Mouse (Mus musculus) R1 (cell line): ENCODE measurements around the gene Timp3.
A peak's percentile ranks its signal among the peaks of the same experiment; 100 is the strongest.

Source experiments
- DNase-seq: peaks from one replicate; pipeline ENCODE4 v3.0.0-alpha.2; 2018; ENCODE audit warnings: low read depth, low spot score

The Timp3 gene

DNA sequence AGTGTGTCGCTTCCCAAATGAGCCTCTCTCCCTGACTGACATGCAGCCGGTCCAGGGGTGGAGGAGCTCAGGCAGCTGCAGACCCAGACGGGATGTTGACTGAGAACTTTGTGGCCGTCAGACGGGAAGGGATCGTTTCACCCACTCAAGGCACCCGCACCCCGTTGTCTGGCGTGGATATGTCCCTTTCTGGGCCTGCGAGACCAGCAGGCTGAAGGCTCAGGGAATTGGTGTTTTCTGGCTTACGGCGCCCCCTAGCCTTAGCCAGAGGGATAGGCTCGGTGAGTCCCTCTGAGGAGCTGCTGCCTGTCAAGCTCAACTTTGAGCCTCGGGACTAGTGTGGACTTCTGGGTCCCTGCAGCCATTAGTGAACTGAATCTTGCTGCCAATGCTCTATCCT, 4.1 kb upstream of the Timp3 start:
- peak; percentile 70 for DNase-seq

- no peak for DNase-seq
Measured at GRCm38 (mm10) chr10:86297307-86297706, 2.9 kb upstream of the Timp3 start.

DNA sequence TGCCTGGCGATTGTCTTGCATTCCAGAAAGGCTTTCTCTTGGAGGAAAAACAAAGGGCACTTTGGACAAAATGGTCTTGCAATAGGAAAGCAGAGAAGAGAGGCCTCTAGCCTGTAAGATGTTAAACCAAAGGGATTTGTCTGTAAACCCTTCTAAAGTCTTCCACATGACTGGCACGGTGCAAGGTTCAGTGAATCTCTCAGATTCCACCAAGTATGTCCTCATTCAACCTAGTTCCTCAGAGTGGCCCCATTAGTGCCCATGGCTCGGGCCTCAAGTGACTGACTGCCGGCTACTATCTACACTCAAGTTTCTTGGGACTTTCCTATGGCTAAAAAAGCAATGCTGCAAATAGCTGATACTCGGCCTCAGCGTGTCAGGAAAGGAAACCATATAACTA, 1.8 kb upstream of the Timp3 start:
- no peak for DNase-seq

DNA sequence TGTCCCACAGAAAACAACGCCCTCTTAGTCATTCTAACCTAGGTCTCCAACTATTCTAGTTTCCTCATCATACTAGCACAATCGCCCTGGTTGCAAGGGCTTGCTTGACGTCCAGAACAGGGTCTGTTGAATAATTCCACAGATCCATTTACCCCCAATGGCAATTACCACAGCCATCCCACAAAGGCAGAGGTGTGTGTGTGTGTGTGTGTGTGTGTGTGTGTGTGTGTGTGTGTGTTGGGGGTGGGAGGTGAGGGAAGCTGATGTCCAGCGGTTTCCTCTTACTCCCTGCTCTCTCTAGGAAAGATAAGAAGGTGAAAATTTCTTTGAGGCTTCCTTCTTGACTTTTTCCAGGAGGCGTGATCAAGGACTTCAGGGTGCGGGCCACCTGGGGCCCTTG, 377 bp upstream of the Timp3 start:
- DNase-seq, result no peak

DNA sequence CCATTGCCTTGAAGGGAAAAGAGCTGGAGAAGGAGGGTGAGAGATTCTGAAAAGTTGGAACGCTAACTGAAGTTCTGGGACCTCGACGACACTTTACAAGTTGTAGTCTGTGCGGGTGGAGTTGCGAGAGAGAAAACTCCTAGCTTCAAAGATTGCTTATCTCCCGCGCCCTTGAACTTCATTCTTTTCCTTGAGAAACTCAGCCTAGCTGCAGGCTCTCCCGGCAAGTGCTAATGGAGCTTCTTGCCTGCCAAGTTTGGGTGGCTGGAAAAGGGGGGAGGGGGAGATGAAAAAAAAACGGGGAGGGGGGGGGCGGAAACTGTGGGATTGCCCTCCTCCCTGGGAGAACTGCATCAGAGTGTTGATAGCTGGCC, 932 bp downstream of the Timp3 start:
- DNase-seq, result peak; percentile 18

DNA sequence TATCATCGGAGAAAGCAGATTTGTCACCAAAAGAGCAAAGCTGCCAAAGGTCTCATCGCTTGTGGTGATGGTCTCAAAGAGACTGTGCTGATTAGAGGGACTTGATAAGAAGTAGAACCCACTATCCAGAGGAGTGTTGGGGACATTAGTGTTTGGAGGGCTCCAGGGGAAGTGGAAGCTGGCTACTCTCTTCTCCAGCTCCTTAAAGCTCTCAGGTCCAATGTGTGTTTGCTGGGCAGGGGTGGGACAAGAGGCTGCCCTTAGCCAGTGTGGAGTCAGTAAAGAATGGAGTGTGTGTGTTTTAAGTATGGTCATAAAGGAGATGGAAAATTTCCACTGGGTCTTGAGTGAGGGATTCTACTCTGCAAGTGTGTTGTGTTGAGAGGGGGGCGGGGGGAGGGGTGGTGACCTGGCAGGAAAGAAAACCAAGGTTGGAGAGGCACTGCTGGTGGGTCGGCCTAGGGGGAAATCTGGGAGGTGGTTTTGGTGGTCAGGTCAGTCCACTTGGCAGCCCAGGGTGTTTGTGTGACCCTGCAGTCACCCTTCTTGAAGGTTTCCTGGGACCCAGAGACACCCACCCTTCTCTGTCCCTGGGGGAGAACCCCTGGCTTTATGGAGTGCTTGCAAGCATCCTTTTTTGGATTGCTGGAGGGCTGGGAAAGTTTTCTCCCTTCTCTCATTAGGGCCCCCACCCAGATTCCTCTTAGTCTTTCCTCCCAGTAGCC, 1.6 kb downstream of the Timp3 start:
- DNase-seq, result no peak

- DNase-seq, result no peak
Measured at GRCm38 (mm10) chr10:86302318-86302648, 2.1 kb downstream of the Timp3 start.

- peak; percentile 61 for DNase-seq
Measured at GRCm38 (mm10) chr10:86302761-86303494, 2.8 kb downstream of the Timp3 start.

- no peak for DNase-seq
Measured at GRCm38 (mm10) chr10:86303495-86303876, 3.3 kb downstream of the Timp3 start.

- no peak for DNase-seq
Measured at GRCm38 (mm10) chr10:86304583-86304982, 4.4 kb downstream of the Timp3 start.

DNA sequence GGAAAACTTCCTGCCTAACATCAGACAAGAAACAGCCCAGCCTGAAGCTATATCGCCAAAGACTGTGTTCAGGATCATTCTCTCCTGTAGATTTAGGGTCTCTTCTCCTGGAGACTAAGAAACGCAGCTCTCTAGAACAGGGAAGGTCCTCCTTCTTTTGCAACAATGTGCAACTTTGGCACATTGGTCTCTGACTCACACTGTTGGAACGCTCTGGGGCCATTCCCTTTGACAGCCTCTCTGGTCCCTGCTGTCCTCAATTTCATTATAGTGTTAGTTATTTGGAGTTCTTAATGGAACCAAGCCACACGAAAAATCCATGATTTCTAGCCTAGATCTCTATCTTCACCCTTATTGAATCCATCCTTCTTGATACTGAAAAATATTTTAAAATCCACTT, 7.1 kb downstream of the Timp3 start:
- no peak for DNase-seq

- DNase-seq, result no peak
Measured at GRCm38 (mm10) chr10:86310527-86310926, 10.4 kb downstream of the Timp3 start.

DNA sequence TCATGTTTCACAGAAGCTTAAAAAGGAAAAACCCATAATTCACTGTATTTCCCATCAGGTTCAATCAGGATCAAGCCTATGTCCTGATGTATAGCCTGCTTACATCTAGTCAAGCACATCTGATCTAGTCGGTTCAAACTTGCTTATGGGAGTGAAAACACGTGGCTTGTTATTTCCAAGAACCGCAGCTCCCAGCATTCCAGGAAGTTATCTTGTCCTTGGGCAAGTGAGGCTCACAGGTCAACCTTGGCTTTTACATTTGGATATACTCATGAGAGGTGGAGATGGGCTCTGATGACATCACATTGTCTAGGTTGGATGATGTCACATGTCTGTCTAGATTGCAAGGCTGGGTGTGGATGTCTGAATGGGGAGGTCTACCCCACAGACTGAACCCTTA, 12.8 kb downstream of the Timp3 start:
- DNase-seq, result no peak

GRCm38 (mm10) chr10:86313448-86313847, 13.3 kb downstream of the Timp3 start:
- DNase-seq, result no peak

GRCm38 (mm10) chr10:86315513-86315912, 15.3 kb downstream of the Timp3 start:
- DNase-seq, result no peak

- DNase-seq, result no peak
Measured at GRCm38 (mm10) chr10:86317633-86318032, 17.5 kb downstream of the Timp3 start.

DNA sequence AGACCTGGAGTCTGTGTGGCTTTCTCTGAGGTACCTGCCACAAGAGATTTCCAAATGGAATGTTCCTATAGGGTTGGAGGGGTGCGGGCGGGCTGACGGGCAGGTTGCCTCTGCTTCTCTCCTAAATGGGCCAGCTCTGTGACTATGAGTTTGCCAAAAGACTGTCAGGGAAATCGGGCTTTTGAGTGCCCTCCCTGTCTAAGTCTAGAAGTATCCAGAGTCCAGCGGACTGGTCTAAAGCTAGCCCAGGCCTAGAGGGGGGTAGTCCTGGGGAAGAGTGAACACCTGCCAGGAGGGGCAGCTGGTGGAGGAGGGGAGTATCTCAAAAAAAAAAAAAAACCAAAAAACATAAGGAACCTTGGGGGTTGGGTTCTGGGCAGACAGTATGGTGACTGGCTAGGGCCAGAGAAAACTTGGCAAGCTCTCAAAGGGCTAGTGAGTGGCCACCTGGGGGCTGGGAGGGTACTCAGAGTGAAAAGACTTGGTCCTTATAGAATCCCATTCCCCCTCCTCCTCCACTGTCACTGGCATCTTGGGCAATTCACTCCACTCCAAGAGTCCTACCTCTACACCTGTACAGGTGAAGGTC, 18.5 kb downstream of the Timp3 start:
- no peak for DNase-seq

- peak; percentile 84 for DNase-seq
Measured at GRCm38 (mm10) chr10:86319526-86319925, 19.4 kb downstream of the Timp3 start.

DNA sequence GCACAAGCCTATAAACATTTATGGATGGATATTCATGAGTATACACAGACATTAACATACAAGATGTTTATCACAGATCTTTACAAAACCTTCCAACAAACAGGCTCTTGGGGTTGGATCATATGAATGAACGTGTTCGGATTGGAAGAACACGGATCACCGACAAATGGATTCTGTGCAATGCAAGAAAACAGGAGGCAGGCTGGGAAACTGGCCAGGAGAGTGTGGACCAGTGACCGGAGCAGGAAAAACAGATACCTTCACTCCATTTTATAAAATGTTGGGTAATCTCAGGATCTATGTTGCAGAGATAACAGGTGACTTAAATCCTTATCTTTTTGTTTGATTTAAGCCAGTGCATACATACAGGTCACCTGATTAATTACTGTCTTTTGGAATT, 20.0 kb downstream of the Timp3 start:
- no peak for DNase-seq

GRCm38 (mm10) chr10:86321194-86321593, 21.0 kb downstream of the Timp3 start:
- DNase-seq, result no peak

GRCm38 (mm10) chr10:86322006-86322405, 21.8 kb downstream of the Timp3 start:
- DNase-seq, result no peak

- no peak for DNase-seq
Measured at GRCm38 (mm10) chr10:86323275-86323994, 23.3 kb downstream of the Timp3 start.
